Mouse (Mus musculus) testis, adult 2 months (tissue): ENCODE measurements around the gene Qk. TPM values are rescaled to one million over a fixed set of nuclear protein-coding genes. Genes with fewer than 3 reads are reported as not detected.

Source experiments
- H3K27ac ChIP-seq: fragments of 200-500 bp; 2 replicates; pipeline ENCODE4 v1.5.1; 2012; ENCODE audit warnings: low read depth, low read length; ENCODE audit not compliant: control insufficient read depth, insufficient read depth
- H3K27me3 ChIP-seq: fragments of 200-500 bp; 2 replicates; pipeline ENCODE4 v1.6.1; 2012; ENCODE audit warnings: mild to moderate bottlenecking, low read length, moderate library complexity; ENCODE audit not compliant: control insufficient read depth, insufficient read depth
- H3K36me3 ChIP-seq: fragments of 200-500 bp; 2 replicates; pipeline ENCODE4 v1.6.1; 2012; ENCODE audit warnings: mild to moderate bottlenecking, low read length; ENCODE audit not compliant: control insufficient read depth, insufficient read depth
- H3K4me1 ChIP-seq: fragments of 200-500 bp; 2 replicates; pipeline ENCODE4 v1.6.1; 2012; ENCODE audit warnings: low read length; ENCODE audit not compliant: control insufficient read depth, insufficient read depth
- H3K4me3 ChIP-seq: fragments of 200-500 bp; 2 replicates; pipeline ENCODE4 v1.5.1; 2012; ENCODE audit warnings: low read depth, mild to moderate bottlenecking, low read length, moderate library complexity, mixed read lengths; ENCODE audit not compliant: control insufficient read depth
- CTCF ChIP-seq: fragments of 200-500 bp; IDR thresholded peaks from 2 replicates; pipeline ENCODE4 v1.5.1; 2012; ENCODE audit warnings: low read depth, mild to moderate bottlenecking, inconsistent platforms, low read length, moderate library complexity; ENCODE audit not compliant: control insufficient read depth, insufficient read depth, insufficient replicate concordance
- POLR2A ChIP-seq: fragments of 200-500 bp; IDR thresholded peaks from 2 replicates; pipeline ENCODE4 v1.6.1; 2012; ENCODE audit warnings: low read depth, mild to moderate bottlenecking, inconsistent platforms, low read length, moderate library complexity; ENCODE audit not compliant: control insufficient read depth
- polyA plus RNA-seq: library from polyadenylated mRNA; depleted of rRNA; stranded (reverse); fragments of >200 nt; gene quantifications from 2 replicates; pipeline ENCODE4 v1.2.3, GENCODE M21; 2012

The Qk gene
- polyA plus RNA-seq, 1 experiment = 197 TPM

DNA sequence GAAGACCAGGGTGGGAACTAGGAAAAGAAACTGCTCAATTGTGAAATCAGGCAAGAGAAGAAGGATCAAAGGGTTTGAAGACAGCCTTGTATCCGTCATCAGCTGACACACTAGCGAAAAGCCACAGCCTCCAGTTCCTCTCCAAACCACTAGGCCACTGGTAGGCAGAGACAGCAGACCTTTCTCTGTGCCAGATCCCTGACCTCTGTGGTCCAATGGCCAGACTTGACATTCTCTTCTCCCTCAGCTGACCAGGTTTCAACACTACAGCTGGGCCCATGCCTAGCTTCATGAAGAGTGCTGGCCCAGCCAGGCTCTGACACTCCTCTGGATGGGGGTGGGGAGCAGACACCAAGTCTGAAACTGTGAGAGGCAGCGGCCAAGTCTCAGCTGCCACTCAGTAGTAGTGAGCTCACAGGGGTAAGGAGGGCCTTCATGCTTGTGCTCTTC lies 7.0 kb upstream of the Qk start:
- Histone ChIP-seq H3K27me3 (no peaks in the 10 kb centered on the region), H3K36me3 (no peaks in the 10 kb centered on the region), H3K4me3 (no peak overlapping the region), H3K27ac (no peak overlapping the region), H3K4me1 (peaks cover 2% of the 10 kb centered on the region)
- TF ChIP-seq CTCF = no peak
- TF ChIP-seq POLR2A = no peak

DNA sequence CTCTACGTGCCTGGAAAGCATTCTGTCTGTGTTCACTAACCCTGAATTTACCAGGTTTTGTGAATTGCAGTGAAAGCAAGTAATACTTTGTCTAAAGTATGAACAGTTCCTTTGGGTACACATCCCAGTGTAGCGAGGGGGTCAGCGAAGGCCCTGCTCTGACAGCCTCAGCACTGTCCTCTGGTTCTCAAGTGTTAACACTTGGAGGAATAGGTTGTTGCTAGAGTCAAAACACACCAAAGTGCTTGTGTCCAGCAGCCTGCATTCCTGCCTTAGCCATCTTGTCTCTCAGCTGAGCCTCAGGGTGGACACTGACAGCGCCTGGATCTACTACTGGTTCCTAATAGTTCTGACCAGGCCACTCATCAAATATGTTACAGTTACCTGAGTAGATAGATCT lies 6.3 kb upstream of the Qk start:
- Histone ChIP-seq H3K36me3 (no peaks in the 10 kb centered on the region), H3K4me1 (peaks cover 2% of the 10 kb centered on the region), H3K27ac (no peak overlapping the region), H3K4me3 (peak overlapping the region; percentile 41), H3K27me3 (no peaks in the 10 kb centered on the region)
- no peak for TF ChIP-seq CTCF
- no peak for TF ChIP-seq POLR2A

DNA sequence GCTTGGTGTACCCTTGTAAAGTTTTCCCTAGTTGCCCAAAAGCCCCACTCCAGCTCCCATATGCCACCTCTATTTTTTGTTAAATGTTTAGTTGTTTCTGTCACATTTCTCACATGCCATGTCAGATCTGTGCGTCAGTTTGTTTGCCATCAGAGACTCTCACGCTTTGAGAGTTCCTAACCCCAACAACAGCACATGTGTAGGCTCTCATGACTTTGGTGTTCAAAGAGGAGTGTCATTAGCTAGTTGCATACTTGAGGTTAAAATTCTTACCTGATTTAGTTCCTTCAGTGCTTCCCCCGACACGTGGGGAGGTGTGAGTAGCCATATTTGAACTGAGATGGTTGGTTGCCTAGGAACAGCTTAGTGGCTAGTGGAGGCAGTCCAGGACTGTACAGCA lies 2.1 kb upstream of the Qk start:
- H3K36me3 ChIP-seq = no peaks in the 10 kb centered on the region
- no peak overlapping the region for H3K27ac ChIP-seq
- no peak for TF ChIP-seq CTCF
- no peak for TF ChIP-seq POLR2A
- H3K27me3 ChIP-seq = no peaks in the 10 kb centered on the region
- no peaks in the 10 kb centered on the region; the same call in 1 of the 2 replicates for H3K4me1 ChIP-seq
- peak overlapping the region; percentile 24; the same call in 1 of the 2 replicates for H3K4me3 ChIP-seq

DNA sequence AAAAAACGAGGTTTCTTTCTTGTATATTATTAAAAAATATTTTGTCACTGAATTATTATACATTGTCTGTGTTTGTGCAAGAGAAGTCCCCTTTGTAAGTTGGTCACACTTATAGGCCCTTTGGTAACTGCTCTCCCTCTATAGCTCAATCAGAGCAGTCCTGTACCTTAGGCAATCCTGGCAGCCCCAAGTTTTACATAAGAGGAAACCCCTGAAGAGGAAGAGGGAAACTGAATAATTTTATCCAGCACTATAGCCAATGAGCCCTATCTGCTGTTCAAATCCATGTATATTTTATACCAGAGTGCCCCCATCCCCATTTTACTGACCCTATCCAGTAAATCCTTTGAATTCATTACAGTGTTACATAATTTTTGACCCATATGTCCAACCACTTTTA lies 1.4 kb upstream of the Qk start:
- TF ChIP-seq CTCF (no peak), POLR2A (no peak)
- H3K27me3 ChIP-seq = no peaks in the 10 kb centered on the region
- H3K27ac ChIP-seq = no peak overlapping the region
- no peaks in the 10 kb centered on the region; the same call in 1 of the 2 replicates for H3K4me1 ChIP-seq
- no peaks in the 10 kb centered on the region for H3K36me3 ChIP-seq
- H3K4me3 ChIP-seq = no peak overlapping the region; the same call in 1 of the 2 replicates

DNA sequence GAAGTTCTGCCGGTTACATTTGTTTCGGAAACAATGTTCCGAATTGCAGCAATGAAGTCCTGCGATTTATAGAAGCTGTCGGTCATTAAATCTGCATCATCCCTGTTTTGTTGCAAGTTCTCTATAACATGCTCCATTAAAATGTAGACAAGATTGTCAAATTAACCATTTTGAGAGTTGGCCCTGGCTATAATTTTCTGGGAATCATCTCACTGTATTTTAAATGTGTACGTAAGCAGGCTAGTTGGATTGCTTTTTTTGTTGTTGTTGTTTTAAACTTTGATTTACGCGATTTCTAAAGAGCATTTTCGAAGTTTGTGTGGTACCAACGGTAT lies 769 bp upstream of the Qk start:
- H3K36me3 ChIP-seq = no peaks in the 10 kb centered on the region
- no peak for TF ChIP-seq POLR2A
- TF ChIP-seq CTCF = no peak
- peak overlapping the region; percentile 98 for H3K27ac ChIP-seq
- no peaks in the 10 kb centered on the region for H3K27me3 ChIP-seq
- H3K4me3 ChIP-seq = peak overlapping the region; percentile 91
- no peaks in the 10 kb centered on the region; the same call in 1 of the 2 replicates for H3K4me1 ChIP-seq

DNA sequence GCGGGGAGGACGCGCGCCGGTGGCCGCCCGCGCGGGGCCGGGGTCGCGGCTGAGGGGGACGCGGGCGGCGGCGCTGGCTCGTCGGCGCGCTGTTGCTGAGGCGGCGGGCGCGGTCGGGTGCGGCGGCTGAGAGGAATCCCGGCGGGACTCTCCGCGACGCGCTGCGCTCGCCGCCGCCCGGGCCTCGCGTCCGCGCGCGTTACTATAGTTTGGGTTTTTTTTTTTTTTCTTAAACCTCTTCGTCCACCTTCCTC lies 296 bp downstream of the Qk start:
- H3K4me1 ChIP-seq = no peaks in the 10 kb centered on the region; the same call in 1 of the 2 replicates
- TF ChIP-seq CTCF (no peak), POLR2A (no peak)
- no peaks in the 10 kb centered on the region for H3K27me3 ChIP-seq
- peak overlapping the region; percentile 98 for H3K27ac ChIP-seq
- no peaks in the 10 kb centered on the region for H3K36me3 ChIP-seq
- peak overlapping the region; percentile 91 for H3K4me3 ChIP-seq

DNA sequence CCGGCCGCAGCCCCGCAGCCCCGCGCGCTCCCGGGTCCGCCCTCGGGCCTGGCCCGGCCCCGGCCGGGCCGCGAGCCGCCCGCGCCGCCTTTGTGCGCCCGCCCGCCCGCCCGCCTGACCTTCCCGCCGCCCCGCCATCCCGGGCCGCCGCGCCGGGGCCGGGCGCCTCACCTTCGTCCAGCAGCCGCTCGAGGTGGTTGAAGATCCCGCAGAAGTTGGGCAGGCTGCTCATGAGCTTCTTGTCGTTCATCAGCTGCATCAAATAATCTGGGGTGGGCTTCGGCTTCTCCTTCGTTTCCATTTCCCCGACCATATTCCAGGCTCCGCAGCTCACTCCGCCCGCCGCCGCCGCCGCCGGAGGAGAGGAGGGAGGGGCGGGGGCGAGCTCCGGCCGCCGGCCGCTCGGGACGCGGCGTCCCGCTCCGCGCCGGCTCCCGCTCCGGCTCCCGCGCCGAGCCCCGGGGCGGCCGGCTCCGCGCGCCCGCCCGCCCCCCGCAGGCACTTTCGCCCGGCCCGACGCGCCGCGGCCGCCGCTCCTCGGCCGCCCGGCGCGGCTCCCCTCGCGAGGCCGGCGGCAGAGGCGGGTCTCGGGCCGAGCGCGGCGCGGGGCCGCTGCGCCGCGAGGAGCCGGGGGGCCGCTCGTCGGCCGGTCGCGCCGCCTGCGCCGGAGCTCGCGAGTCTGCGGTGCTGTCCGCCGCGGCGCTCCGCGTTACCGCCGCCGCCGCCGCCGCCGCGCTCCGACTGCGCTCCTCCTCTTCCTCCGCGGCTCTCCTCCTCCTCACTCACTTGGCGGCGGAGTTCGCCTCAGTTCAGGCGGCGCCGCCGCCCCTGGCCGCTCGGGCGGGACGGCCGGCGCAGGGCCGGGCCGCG lies 858 bp downstream of the Qk start:
- no peaks in the 10 kb centered on the region for H3K27me3 ChIP-seq
- no peaks in the 10 kb centered on the region; the same call in 1 of the 2 replicates for H3K4me1 ChIP-seq
- TF ChIP-seq CTCF = no peak
- 0 out of 2 replicates have a peak, but pooled peaks have one; percentile 37 for TF ChIP-seq POLR2A

More for the DNA sequence above, 858 bp downstream of the Qk start:
- Histone ChIP-seq H3K4me3 (peak overlapping the region; percentile 91), H3K36me3 (no peaks in the 10 kb centered on the region), H3K27ac (peak overlapping the region; percentile 98)
